Mouse (Mus musculus) C2C12 (cell line): Measurements from ENCODE around the gene March9. TPM values are rescaled to one million over a fixed set of nuclear protein-coding genes. Genes with fewer than 3 reads are reported as not detected.

ENCODE experiments used
- H3K27me3 ChIP-seq: one replicate; pipeline ENCODE4 v1.6.1; 2011; ENCODE audit not compliant: control insufficient read depth, insufficient read depth, insufficient read length
- H3K36me3 ChIP-seq: one replicate; pipeline ENCODE4 v1.6.1; 2011; ENCODE audit not compliant: control insufficient read depth, insufficient read depth
- H3K4me3 ChIP-seq: one replicate; pipeline ENCODE4 v1.5.1; 2011; ENCODE audit warnings: mild to moderate bottlenecking, control low read depth; ENCODE audit not compliant: poor library complexity, insufficient read depth, severe bottlenecking
- H3K79me2 ChIP-seq: one replicate; pipeline ENCODE4 v1.6.1; 2011; ENCODE audit not compliant: control insufficient read depth, insufficient read depth
- H3K79me3 ChIP-seq: one replicate; pipeline ENCODE4 v1.6.1; 2011; ENCODE audit warnings: low read depth, control low read depth
- H3ac ChIP-seq: one replicate; pipeline ENCODE3; 2011; ENCODE audit warnings: low read depth; ENCODE audit not compliant: control insufficient read depth, insufficient read length
- CEBPB ChIP-seq: IDR thresholded peaks from one replicate; pipeline ENCODE4 v1.6.1; 2011; ENCODE audit warnings: low read depth, mild to moderate bottlenecking, control low read depth, moderate library complexity
- CTCF ChIP-seq: IDR thresholded peaks from one replicate; pipeline ENCODE4 v1.5.1; 2011; ENCODE audit not compliant: control insufficient read depth, insufficient read depth, insufficient read length
- FOSL1 ChIP-seq: IDR thresholded peaks from one replicate; pipeline ENCODE4 v1.8.0; 2011; ENCODE audit warnings: mild to moderate bottlenecking, low read length; ENCODE audit not compliant: poor library complexity, insufficient read depth, severe bottlenecking
- MAX ChIP-seq: IDR thresholded peaks from one replicate; pipeline ENCODE4 v1.6.1; 2011; ENCODE audit warnings: mild to moderate bottlenecking, control low read depth
- MYOD1 ChIP-seq: IDR thresholded peaks from one replicate; pipeline ENCODE4 v1.6.1; 2011; ENCODE audit warnings: low read depth; ENCODE audit not compliant: control insufficient read depth, insufficient read length
- MYOG ChIP-seq: IDR thresholded peaks from one replicate; pipeline ENCODE4 v1.6.1; 2011; ENCODE audit not compliant: control insufficient read depth, insufficient read length; ENCODE audit errors: extremely low read depth
- USF1 ChIP-seq: IDR thresholded peaks from one replicate; pipeline ENCODE4 v1.6.1; 2011; ENCODE audit warnings: low read depth, mild to moderate bottlenecking, control low read depth, moderate library complexity
- polyA plus RNA-seq: library from polyadenylated mRNA; unstranded; fragments of >200 nt; fragmentation: generic; extraction: Trizol; gene quantifications from one replicate; pipeline ENCODE4 v1.2.1, GENCODE M21; 2012; ENCODE audit warnings: missing spikeins

The March9 gene
- polyA plus RNA-seq, 1 experiment: 3.0 TPM

GRCm38 (mm10) chr10:127100414-127100813 is 40.4 kb upstream of the March9 start:
- H3K79me2 ChIP-seq: no peaks in the 10 kb centered on the region
- no peak overlapping the region for H3ac ChIP-seq
- H3K4me3 ChIP-seq: no peak overlapping the region
- H3K36me3 ChIP-seq: peaks cover 8% of the 10 kb centered on the region
- no peaks in the 10 kb centered on the region for H3K79me3 ChIP-seq
- TF ChIP-seq MYOD1 (no peak), CTCF (no peak), MYOG (no peak), MAX (no peak), FOSL1 (no peak), USF1 (no peak), CEBPB (no peak)
- no peaks in the 10 kb centered on the region for H3K27me3 ChIP-seq

- no peak for TF ChIP-seq CEBPB
- no peak for TF ChIP-seq CTCF
- no peak for TF ChIP-seq MYOD1
- TF ChIP-seq USF1: no peak
- TF ChIP-seq MAX: no peak
- TF ChIP-seq FOSL1: no peak
- no peak for TF ChIP-seq MYOG
- no peak overlapping the region for H3ac ChIP-seq
- H3K4me3 ChIP-seq: no peak overlapping the region
- H3K27me3 ChIP-seq: no peaks in the 10 kb centered on the region
- H3K36me3 ChIP-seq: peaks cover 8% of the 10 kb centered on the region
- H3K79me3 ChIP-seq: no peaks in the 10 kb centered on the region
- no peaks in the 10 kb centered on the region for H3K79me2 ChIP-seq
Observed at GRCm38 (mm10) chr10:127099868-127100267, 39.9 kb upstream of the March9 start.

GRCm38 (mm10) chr10:127099191-127099590 is 39.2 kb upstream of the March9 start:
- Histone ChIP-seq H3K4me3 (no peak overlapping the region), H3K36me3 (peaks cover 8% of the 10 kb centered on the region), H3K79me2 (no peaks in the 10 kb centered on the region), H3K27me3 (no peaks in the 10 kb centered on the region), H3K79me3 (no peaks in the 10 kb centered on the region), H3ac (no peak overlapping the region)
- TF ChIP-seq CEBPB (no peak), FOSL1 (no peak), CTCF (no peak), MYOG (no peak), MAX (no peak), USF1 (no peak), MYOD1 (no peak)

- H3K36me3 ChIP-seq: peaks cover 8% of the 10 kb centered on the region
Observed at GRCm38 (mm10) chr10:127098514-127098913, 38.5 kb upstream of the March9 start.

GRCm38 (mm10) chr10:127094382-127094802 is 34.4 kb upstream of the March9 start:
- Histone ChIP-seq H3K36me3 (peaks cover 8% of the 10 kb centered on the region), H3ac (no peak overlapping the region), H3K79me2 (no peaks in the 10 kb centered on the region), H3K27me3 (no peaks in the 10 kb centered on the region), H3K4me3 (no peak overlapping the region), H3K79me3 (no peaks in the 10 kb centered on the region)
- TF ChIP-seq MYOD1 (no peak), FOSL1 (no peak), MAX (no peak), MYOG (no peak), CEBPB (no peak), CTCF (no peak), USF1 (no peak)

More at GRCm38 (mm10) chr10:127098514-127098913, 38.5 kb upstream of the March9 start:
- TF ChIP-seq USF1: no peak
- no peak for TF ChIP-seq MYOG
- TF ChIP-seq MAX: no peak
- no peak for TF ChIP-seq FOSL1
- no peak for TF ChIP-seq CTCF
- TF ChIP-seq MYOD1: no peak
- no peak for TF ChIP-seq CEBPB
- no peaks in the 10 kb centered on the region for H3K79me2 ChIP-seq
- H3ac ChIP-seq: no peak overlapping the region
- no peak overlapping the region for H3K4me3 ChIP-seq
- H3K79me3 ChIP-seq: no peaks in the 10 kb centered on the region
- H3K27me3 ChIP-seq: no peaks in the 10 kb centered on the region
